Mouse (Mus musculus): Measurements from ENCODE around the gene Rufy3.

DNA sequence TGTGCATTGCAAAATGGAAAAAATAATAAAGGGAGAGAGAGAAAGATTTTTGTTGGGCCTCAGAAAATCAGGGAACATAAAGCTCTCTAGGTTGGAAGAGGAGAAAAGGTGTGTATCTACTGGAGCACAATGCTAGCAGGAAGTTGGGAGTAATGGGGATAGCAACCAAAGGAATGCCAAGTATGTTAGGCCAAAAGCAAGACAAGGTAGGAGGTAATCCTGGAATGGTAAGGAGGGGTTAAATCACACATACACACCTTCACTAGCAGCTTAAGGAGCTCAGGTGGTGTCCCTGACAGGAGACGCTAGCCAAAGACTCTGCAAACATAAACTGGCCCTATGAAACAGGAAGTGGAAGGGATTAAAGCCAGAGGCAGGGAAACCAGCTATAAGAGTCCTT is 5.8 kb upstream of the Rufy3 start:
- TF ChIP-seq POLR2A (IDR thresholded peaks at IDR 0.05; ENCODE audit: control insufficient read depth, extremely low read depth, insufficient read depth, low read length, poor library complexity): no peak
- TF ChIP-seq CTCF (IDR thresholded peaks at IDR 0.05; ENCODE audit: borderline replicate concordance, control insufficient read depth, extremely low read depth, insufficient read depth, low read length, poor library complexity): no peak
